ENCODE assay signal across 16 mouse cellular contexts in the genomic region with DNA sequence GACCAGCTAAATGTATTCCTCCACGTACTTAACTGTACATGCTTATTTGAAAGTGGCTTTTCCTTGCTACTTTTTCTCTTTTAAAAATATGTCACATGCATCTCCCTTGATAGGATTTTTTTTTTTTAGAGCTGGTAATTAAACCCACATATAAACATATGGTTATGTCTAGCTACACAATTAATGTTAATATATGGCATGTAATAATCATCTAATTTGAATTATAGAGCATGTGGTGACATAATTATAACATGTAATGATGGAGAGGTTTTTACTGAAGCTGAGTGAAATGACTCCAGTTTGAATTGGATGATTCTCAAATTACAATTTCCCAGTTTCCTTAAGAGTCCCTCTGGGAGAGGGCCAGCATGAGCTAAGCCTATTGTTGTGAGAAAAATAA.
"Had no signal": no experiment of that assay in that cellular context is flagged by ENCODE, and none has a peak within 500 bp of the region (broad histone marks: within the 10 kb centered on the region; RNA-seq: fewer than 3 reads in every experiment).

No protein-coding gene starts in this region.

- H3K27ac ChIP-seq: limb, embryonic 12.5 days; limb, embryonic 15.5 days; liver, embryonic 14.5 days; lung, embryonic 15.5 days; midbrain, embryonic 10.5 days; midbrain, embryonic 13.5 days had no signal

- H3K4me3 ChIP-seq: limb, embryonic 12.5 days; limb, embryonic 15.5 days; lung, embryonic 15.5 days; megakaryocyte, embryonic 14.5 days; midbrain, embryonic 10.5 days; midbrain, embryonic 13.5 days had no signal

- H3K4me2 ChIP-seq: limb, embryonic 12.5 days; limb, embryonic 15.5 days; liver, embryonic 11.5 days; lung, embryonic 15.5 days; midbrain, embryonic 13.5 days had no signal

- H3K4me1 ChIP-seq: limb, embryonic 12.5 days; limb, embryonic 15.5 days; lung, embryonic 15.5 days; megakaryocyte, embryonic 14.5 days; midbrain, embryonic 10.5 days; midbrain, embryonic 13.5 days had no signal

- H3K9ac ChIP-seq: limb, embryonic 12.5 days; limb, embryonic 15.5 days; liver, embryonic 14.5 days; lung, embryonic 15.5 days; midbrain, embryonic 13.5 days had no signal

- ATAC-seq: midbrain, embryonic 13.5 days had no signal

- H3K9me3 ChIP-seq: limb, embryonic 12.5 days; limb, embryonic 15.5 days; lung, embryonic 15.5 days; megakaryocyte, embryonic 14.5 days; midbrain, embryonic 10.5 days; midbrain, embryonic 13.5 days had no signal

- DNase-seq: kidney, postnatal 14 days; kidney, postnatal 4 days; left cerebral cortex, postnatal 4 days; lung, adult 18-20 months; lung, postnatal 10 days; lung, postnatal 36 days; thymus, adult 18-20 months; thymus, postnatal 36 days had no signal

- H3K27me3 ChIP-seq: limb, embryonic 12.5 days; limb, embryonic 15.5 days; lung, embryonic 15.5 days; megakaryocyte, embryonic 14.5 days; midbrain, embryonic 13.5 days had no signal

- H3K36me3 ChIP-seq: limb, embryonic 12.5 days; limb, embryonic 15.5 days; lung, embryonic 15.5 days; midbrain, embryonic 10.5 days; midbrain, embryonic 13.5 days had no signal
